Mouse (Mus musculus) neural tube, embryonic 14.5 days (tissue): ENCODE results near the gene Astn2. TPM values are rescaled to one million over a fixed set of nuclear protein-coding genes. Genes with fewer than 3 reads are reported as not detected.

ENCODE experiments used
- ATAC-seq: fragments of 200-750 bp; cut with Nextera tagmentation; 2 replicates; pipeline ENCODE4 v1.8.0; 2017; ENCODE audit warnings: low read depth, mild to moderate bottlenecking, moderate TSS enrichment, moderate library complexity
- H3K27ac ChIP-seq: fragments of 300-500 bp; sonication (generic); 2 replicates; pipeline ENCODE4 v1.5.1; 2014; ENCODE audit warnings: low read depth, mild to moderate bottlenecking, control low read depth, low read length, moderate library complexity, mixed read lengths
- H3K27me3 ChIP-seq: fragments of 300-500 bp; sonication (generic); 2 replicates; pipeline ENCODE4 v1.6.1; 2014; ENCODE audit warnings: low read length; ENCODE audit not compliant: control insufficient read depth, insufficient read depth
- H3K36me3 ChIP-seq: fragments of 300-500 bp; sonication (generic); 2 replicates; pipeline ENCODE4 v1.6.1; 2014; ENCODE audit warnings: low read length, mixed read lengths; ENCODE audit not compliant: control insufficient read depth, insufficient read depth
- H3K4me1 ChIP-seq: fragments of 300-500 bp; sonication (generic); 2 replicates; pipeline ENCODE4 v1.6.1; 2014; ENCODE audit warnings: low read length; ENCODE audit not compliant: control insufficient read depth, insufficient read depth
- H3K4me2 ChIP-seq: fragments of 300-500 bp; sonication (generic); 2 replicates; pipeline ENCODE4 v1.6.1; 2014; ENCODE audit warnings: mild to moderate bottlenecking, low read depth, low read length, control low read depth
- H3K4me3 ChIP-seq: fragments of 300-500 bp; sonication (generic); 2 replicates; pipeline ENCODE4 v1.5.1; 2014; ENCODE audit warnings: low read depth, low read length, control low read depth, mixed read lengths
- H3K9ac ChIP-seq: fragments of 300-500 bp; sonication (generic); replicated peaks from 2 replicates; pipeline ENCODE4 v1.6.1; 2014; ENCODE audit warnings: low read depth, mild to moderate bottlenecking, control low read depth, low read length, mixed read lengths
- H3K9me3 ChIP-seq: fragments of 300-500 bp; sonication (generic); 2 replicates; pipeline ENCODE4 v1.6.1; 2016; ENCODE audit warnings: low read length; ENCODE audit not compliant: control insufficient read depth
- WGBS: fragments of 180-500 bp; shearing (Covaris S2); extraction: QIAGEN DNeasy Blood & Tissue Kit; methylation state at CpG from one replicate; pipeline ENCODE4 v1.1.7; 2014; 5-methylcytosine and 5-hydroxymethylcytosine counted together
- polyA plus RNA-seq: library from polyadenylated mRNA; unstranded; fragments of >200 nt; fragmentation: Nextera tagmentation; extraction: Ambion mirVana; gene quantifications from 2 replicates; pipeline ENCODE4 v1.2.1, GENCODE M21; 2014

The Astn2 gene
- polyA plus RNA-seq, 1 experiment from 2014 or later, result 6.3 TPM

GRCm38 (mm10) chr4:66002936-66003335 is 401.5 kb downstream of the Astn2 start:
- H3K27ac ChIP-seq, result no peak overlapping the region
- H3K27me3 ChIP-seq, result no peaks in the 10 kb centered on the region
- no peak for ATAC-seq
- H3K9me3 ChIP-seq, result no peaks in the 10 kb centered on the region
- no peak overlapping the region for H3K4me3 ChIP-seq
- no peak overlapping the region for H3K4me2 ChIP-seq
- no peak overlapping the region for H3K9ac ChIP-seq
- H3K4me1 ChIP-seq, result no peaks in the 10 kb centered on the region
- H3K36me3 ChIP-seq, result no peaks in the 10 kb centered on the region

GRCm38 (mm10) chr4:65983643-65984042 is 420.8 kb downstream of the Astn2 start:
- 89% methylated on average over 2 of the region's 2 CpGs for WGBS
- Histone ChIP-seq H3K27ac (no peak overlapping the region), H3K4me1 (no peaks in the 10 kb centered on the region), H3K27me3 (no peaks in the 10 kb centered on the region), H3K9ac (no peak overlapping the region), H3K4me2 (no peak overlapping the region), H3K9me3 (no peaks in the 10 kb centered on the region), H3K4me3 (no peak overlapping the region), H3K36me3 (no peaks in the 10 kb centered on the region)
- ATAC-seq, result no peak

- Histone ChIP-seq H3K4me3 (no peak overlapping the region), H3K4me1 (no peaks in the 10 kb centered on the region), H3K9ac (no peak overlapping the region), H3K27ac (no peak overlapping the region), H3K4me2 (no peak overlapping the region), H3K27me3 (no peaks in the 10 kb centered on the region), H3K9me3 (no peaks in the 10 kb centered on the region), H3K36me3 (no peaks in the 10 kb centered on the region)
- WGBS, result 56% methylated on average over 4 of the region's 4 CpGs
- ATAC-seq, result no peak
Observed at GRCm38 (mm10) chr4:65982882-65983281, 421.5 kb downstream of the Astn2 start.

GRCm38 (mm10) chr4:65976251-65976650 is 428.2 kb downstream of the Astn2 start:
- Histone ChIP-seq H3K9ac (no peak overlapping the region), H3K27me3 (no peaks in the 10 kb centered on the region), H3K36me3 (no peaks in the 10 kb centered on the region), H3K9me3 (no peaks in the 10 kb centered on the region), H3K4me1 (no peaks in the 10 kb centered on the region), H3K4me2 (no peak overlapping the region), H3K27ac (no peak overlapping the region), H3K4me3 (no peak overlapping the region)
- 87% methylated on average over 3 of the region's 3 CpGs for WGBS
- ATAC-seq, result no peak

GRCm38 (mm10) chr4:65972395-65972794 is 432.0 kb downstream of the Astn2 start:
- H3K4me3 ChIP-seq, result no peak overlapping the region
- ATAC-seq, result no peak
- WGBS, result 81% methylated on average over 1 of the region's 1 CpGs

GRCm38 (mm10) chr4:65969318-65969717 is 435.1 kb downstream of the Astn2 start:
- H3K9ac ChIP-seq, result no peak overlapping the region
- no peaks in the 10 kb centered on the region for H3K4me1 ChIP-seq
- WGBS, result 68% methylated on average over 2 of the region's 2 CpGs
- ATAC-seq, result peak; percentile 70; the same call in 1 of the 2 replicates
- H3K9me3 ChIP-seq, result no peaks in the 10 kb centered on the region
- H3K27ac ChIP-seq, result no peak overlapping the region
- no peaks in the 10 kb centered on the region for H3K27me3 ChIP-seq
- no peak overlapping the region for H3K4me3 ChIP-seq
- no peak overlapping the region for H3K4me2 ChIP-seq
- H3K36me3 ChIP-seq, result no peaks in the 10 kb centered on the region

More at GRCm38 (mm10) chr4:65972395-65972794, 432.0 kb downstream of the Astn2 start:
- no peaks in the 10 kb centered on the region for H3K36me3 ChIP-seq
- H3K4me1 ChIP-seq, result no peaks in the 10 kb centered on the region
- H3K9me3 ChIP-seq, result no peaks in the 10 kb centered on the region
- no peak overlapping the region for H3K27ac ChIP-seq
- H3K4me2 ChIP-seq, result no peak overlapping the region
- no peak overlapping the region for H3K9ac ChIP-seq
- H3K27me3 ChIP-seq, result no peaks in the 10 kb centered on the region

- no peak for ATAC-seq
- H3K27me3 ChIP-seq, result no peaks in the 10 kb centered on the region
- no peaks in the 10 kb centered on the region for H3K36me3 ChIP-seq
- WGBS, result 68% methylated on average over 3 of the region's 3 CpGs
- H3K4me2 ChIP-seq, result no peak overlapping the region
- H3K4me3 ChIP-seq, result no peak overlapping the region
- no peaks in the 10 kb centered on the region for H3K4me1 ChIP-seq
- H3K9me3 ChIP-seq, result no peaks in the 10 kb centered on the region
- no peak overlapping the region for H3K9ac ChIP-seq
- no peak overlapping the region for H3K27ac ChIP-seq
Observed at GRCm38 (mm10) chr4:65964604-65965003, 439.8 kb downstream of the Astn2 start.

- no peak overlapping the region for H3K4me3 ChIP-seq
- H3K9me3 ChIP-seq, result no peaks in the 10 kb centered on the region
- no peaks in the 10 kb centered on the region for H3K27me3 ChIP-seq
- no peak for ATAC-seq
- no peak overlapping the region for H3K27ac ChIP-seq
- no peak overlapping the region for H3K4me2 ChIP-seq
- no peaks in the 10 kb centered on the region for H3K36me3 ChIP-seq
- WGBS, result 79% methylated on average over 5 of the region's 5 CpGs
- no peak overlapping the region for H3K9ac ChIP-seq
- no peaks in the 10 kb centered on the region for H3K4me1 ChIP-seq
Observed at GRCm38 (mm10) chr4:65959188-65959759, 445.1 kb downstream of the Astn2 start.

GRCm38 (mm10) chr4:65958369-65959187 is 445.8 kb downstream of the Astn2 start:
- no peaks in the 10 kb centered on the region for H3K27me3 ChIP-seq
- no peaks in the 10 kb centered on the region for H3K36me3 ChIP-seq
- no peak overlapping the region for H3K9ac ChIP-seq
- H3K4me1 ChIP-seq, result no peaks in the 10 kb centered on the region
- H3K4me3 ChIP-seq, result no peak overlapping the region
- no peak overlapping the region for H3K4me2 ChIP-seq
- ATAC-seq, result no peak
- H3K27ac ChIP-seq, result no peak overlapping the region
- no peaks in the 10 kb centered on the region for H3K9me3 ChIP-seq
- WGBS, result 82% methylated on average over 5 of the region's 5 CpGs
